Mouse (Mus musculus) kidney, adult 2 months (tissue): ENCODE results near the gene Fhit.

Experiments used
- CTCF ChIP-seq: fragments of 200-500 bp; conservative IDR thresholded peaks from 2 replicates; pipeline ENCODE4 v1.5.1; 2011; ENCODE audit warnings: low read depth, mild to moderate bottlenecking, control low read depth, low read length, moderate library complexity, mixed read lengths; ENCODE audit not compliant: insufficient read depth, insufficient read length
- POLR2A ChIP-seq: fragments of 200-500 bp; IDR thresholded peaks from one replicate; pipeline ENCODE4 v1.6.1; 2011; ENCODE audit warnings: low read depth, low read length, control low read depth

DNA sequence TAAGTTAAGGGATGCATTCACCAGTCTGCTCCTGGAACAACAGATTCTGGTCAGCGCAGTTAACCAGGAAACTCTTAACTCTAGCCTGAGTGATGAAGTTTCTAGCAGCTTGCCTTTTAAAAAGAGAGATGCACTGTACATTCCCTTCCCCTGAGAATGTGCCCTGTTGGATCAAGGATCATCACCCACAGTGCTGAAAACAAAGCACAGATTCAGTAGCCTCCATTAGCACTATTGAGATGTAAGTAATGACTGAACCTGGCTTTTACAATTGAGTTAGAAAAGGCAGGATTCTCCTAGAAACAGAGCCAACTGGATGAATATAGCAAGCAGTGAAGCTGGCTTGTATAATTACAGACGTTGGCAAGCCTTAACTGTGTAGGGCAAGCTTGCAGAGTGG lies 45.0 kb upstream of the Fhit start:
- TF ChIP-seq POLR2A (no peak), CTCF (no peak)
